Mouse (Mus musculus): ENCODE data around the gene Fbxw22. TPM values are rescaled to one million over a fixed set of nuclear protein-coding genes. Genes with fewer than 3 reads are reported as not detected.
"Not testable (repeated sequence)": the region's sequence is repeated elsewhere in the genome, so short reads cannot be mapped to it uniquely, and the experiment has no call there.

Fbxw22 gene
- total RNA-seq (2021), result not detected
- long read RNA-seq, experiment 1, result 0 reads
- long read RNA-seq, experiment 2, result 0 reads

- not testable (repeated sequence) for DNase-seq (ENCODE audit: low spot score in 2 of 2)
Observed at GRCm38 (mm10) chr9:109404196-109404595, at the start of gene Fbxw22. TSS of gene Fbxw22 (minus strand) at chr9:109404296.

- no peak for DNase-seq (ENCODE audit: low spot score in 2 of 2)
Observed at GRCm38 (mm10) chr9:109449040-109449439, 44.9 kb upstream of the Fbxw22 start, which contains the start of gene Fbxw16. TSS of gene Fbxw16 (minus strand) at chr9:109449140.

GRCm38 (mm10) chr9:109432956-109433355 lies 28.9 kb upstream of the Fbxw22 start:
- DNase-seq (ENCODE audit: low spot score in 2 of 2), result no peak

- not testable (repeated sequence) for DNase-seq (ENCODE audit: low spot score in 2 of 2)
Observed at GRCm38 (mm10) chr9:109339559-109339958, 64.5 kb downstream of the Fbxw22 start, which contains the start of gene Fbxw28. TSS of gene Fbxw28 (minus strand) at chr9:109339659.

Other genes with a start within 250 kb of the Fbxw22 start
- gene Fbxw21, start 242.3 kb downstream of the Fbxw22 start, total RNA-seq (2021), result not detected
- gene Fbxw13, start 208.3 kb downstream of the Fbxw22 start, total RNA-seq (2021), result not detected
- not detected for gene Fbxw20, start 169.5 kb downstream of the Fbxw22 start, total RNA-seq (2021)
- gene Fbxw14, start 116.6 kb downstream of the Fbxw22 start, total RNA-seq (2021), result not detected
- gene Fbxw28, start 64.6 kb downstream of the Fbxw22 start, total RNA-seq (2021), result not detected
- gene Fbxw16, start 44.8 kb upstream of the Fbxw22 start, total RNA-seq (2021), result not detected
- gene Fbxw19, start 91.6 kb upstream of the Fbxw22 start, total RNA-seq (2021), result not detected
- not detected for gene Fbxw15, start 164.0 kb upstream of the Fbxw22 start, total RNA-seq (2021)
- gene Fbxw24, start 221.8 kb upstream of the Fbxw22 start, total RNA-seq (2021), result not detected

Measured in gastrocnemius, postnatal 4 days (tissue).